Mouse (Mus musculus) ES-Bruce4 (cell line): ENCODE data around the gene Dr1. TPM values are rescaled to one million over a fixed set of nuclear protein-coding genes. Genes with fewer than 3 reads are reported as not detected.

Experiments
- H3K27ac ChIP-seq: 2 replicates; pipeline ENCODE4 v1.5.1; 2012; ENCODE audit warnings: low read length, inconsistent platforms; ENCODE audit not compliant: insufficient read depth
- H3K27me3 ChIP-seq: 2 replicates; pipeline ENCODE4 v1.6.1; 2012; ENCODE audit warnings: mild to moderate bottlenecking, low read length, inconsistent platforms; ENCODE audit not compliant: control insufficient read depth, poor library complexity, insufficient read depth, severe bottlenecking
- H3K36me3 ChIP-seq: 2 replicates; pipeline ENCODE4 v1.6.1; 2012; ENCODE audit warnings: inconsistent platforms, mild to moderate bottlenecking, low read length, moderate library complexity; ENCODE audit not compliant: control insufficient read depth, poor library complexity, insufficient read depth, severe bottlenecking
- H3K4me1 ChIP-seq: one replicate; pipeline ENCODE4 v1.8.1; 2011; ENCODE audit warnings: low read length; ENCODE audit not compliant: control insufficient read depth, insufficient read depth
- H3K4me3 ChIP-seq: 2 replicates; pipeline ENCODE4 v1.5.1; 2011; ENCODE audit warnings: low read depth, mild to moderate bottlenecking, low read length
- H3K9ac ChIP-seq: 2 replicates; pipeline ENCODE4 v1.6.1; 2012; ENCODE audit warnings: low read depth, mild to moderate bottlenecking, inconsistent platforms; ENCODE audit not compliant: poor library complexity, severe bottlenecking
- H3K9me3 ChIP-seq: replicated peaks from 2 replicates; pipeline ENCODE4 v1.6.1; 2012; ENCODE audit warnings: mild to moderate bottlenecking, low read length, inconsistent platforms; ENCODE audit not compliant: control insufficient read depth, poor library complexity, insufficient read depth, severe bottlenecking
- CTCF ChIP-seq: IDR thresholded peaks from one replicate; pipeline ENCODE4 v1.8.1; 2011; ENCODE audit warnings: low read depth, low read length
- EP300 ChIP-seq: IDR thresholded peaks from 2 replicates; pipeline ENCODE4 v1.6.1; 2011; ENCODE audit warnings: low read depth, low read length; ENCODE audit not compliant: insufficient read depth
- POLR2A ChIP-seq: IDR thresholded peaks from one replicate; pipeline ENCODE4 v1.8.1; 2011; ENCODE audit warnings: low read length; ENCODE audit not compliant: insufficient read depth
- polyA plus RNA-seq: library from polyadenylated mRNA; stranded (reverse); fragments of >200 nt; gene quantifications from 2 replicates; pipeline ENCODE4 v1.2.4, GENCODE M21; 2011; ENCODE audit warnings: low read depth; ENCODE audit not compliant: missing spikeins, insufficient read depth, insufficient read length

The Dr1 gene
- polyA plus RNA-seq, 1 experiment: 44.7 TPM

DNA sequence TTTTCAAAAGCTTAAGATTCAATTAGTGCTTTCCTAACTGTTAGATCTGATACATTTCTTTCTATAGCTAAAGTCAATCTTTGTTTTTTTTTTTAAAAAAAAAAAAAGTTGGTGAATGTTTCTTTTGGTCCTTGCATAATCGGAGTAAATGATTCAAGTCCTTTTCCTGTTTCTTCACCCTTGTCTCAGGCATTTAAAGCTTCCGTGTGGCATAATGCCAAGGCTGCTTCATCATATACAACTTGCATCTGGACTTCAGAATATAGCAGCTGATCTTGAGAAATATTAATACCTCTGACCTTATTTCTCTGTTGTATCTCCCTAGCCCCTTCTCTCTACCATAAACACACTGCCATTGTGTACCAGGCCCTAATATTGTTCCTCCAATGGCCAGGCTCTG, 18.3 kb downstream of the Dr1 start:
- Histone ChIP-seq H3K9me3 (peaks cover 11% of the 10 kb centered on the region; the same call in 1 of the 2 replicates), H3K9ac (no peak overlapping the region), H3K27ac (no peak overlapping the region), H3K36me3 (no peaks in the 10 kb centered on the region), H3K4me1 (no peaks in the 10 kb centered on the region), H3K4me3 (no peak overlapping the region), H3K27me3 (no peaks in the 10 kb centered on the region)
- TF ChIP-seq POLR2A (no peak), CTCF (no peak), EP300 (no peak)

- Histone ChIP-seq H3K9ac (no peak overlapping the region), H3K4me1 (no peaks in the 10 kb centered on the region), H3K27ac (no peak overlapping the region), H3K4me3 (no peak overlapping the region), H3K36me3 (no peaks in the 10 kb centered on the region), H3K9me3 (no peaks in the 10 kb centered on the region), H3K27me3 (no peaks in the 10 kb centered on the region; the same call in 1 of the 2 replicates)
- TF ChIP-seq CTCF (no peak), EP300 (no peak), POLR2A (no peak)
These were observed 32.9 kb downstream of the Dr1 start for GRCm38 (mm10) chr5:108301567-108301966.

DNA sequence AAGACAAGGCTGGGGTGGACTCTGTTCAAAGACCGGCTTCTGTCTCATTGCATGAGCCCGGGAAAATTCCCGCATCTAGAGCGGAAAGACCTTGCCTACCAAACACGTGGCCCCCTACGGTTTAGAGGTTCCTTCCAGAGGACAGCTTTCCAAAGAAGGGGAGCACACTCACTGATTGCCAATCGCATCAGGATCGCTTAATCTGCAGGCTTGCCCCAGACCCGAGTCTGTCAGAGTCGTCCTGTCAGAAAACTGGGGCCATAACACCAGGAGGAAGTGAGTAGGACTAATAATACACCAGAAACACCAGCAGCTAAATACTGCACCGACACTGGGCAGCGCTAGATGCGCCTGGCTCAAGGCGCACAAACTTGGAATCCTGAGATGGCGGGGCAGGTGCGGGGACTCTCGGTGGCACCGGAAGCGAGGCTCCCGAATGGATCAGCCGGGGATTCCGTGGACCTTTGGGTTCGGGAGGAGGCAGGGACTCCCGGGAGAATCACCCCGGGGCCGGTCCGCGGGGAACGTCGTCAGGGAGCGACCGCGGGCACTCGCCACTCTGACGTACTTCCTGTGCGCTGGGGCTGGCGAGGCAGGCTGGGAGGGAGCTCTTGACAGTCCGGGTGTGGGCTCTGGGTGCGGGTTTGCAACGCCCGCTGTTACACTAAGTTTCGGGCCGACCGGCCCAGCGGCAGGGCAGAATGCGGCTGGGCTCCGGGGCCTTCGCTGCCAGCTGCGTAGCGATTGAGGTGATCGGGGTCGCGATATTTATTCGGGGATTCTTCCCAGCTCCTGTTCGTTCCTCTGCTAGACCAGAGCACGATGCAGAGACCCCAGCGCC, 43.7 kb downstream of the Dr1 start, which contains the start of gene Pigg:
Gene Pigg, plus strand, starts transcription at position 386 of the 841 bp plus-strand sequence.
- Histone ChIP-seq H3K4me1 (no peaks in the 10 kb centered on the region), H3K27me3 (no peaks in the 10 kb centered on the region), H3K4me3 (peak within 1 kb of the TSS; percentile 90), H3K36me3 (no peaks in the 10 kb centered on the region), H3K9me3 (no peaks in the 10 kb centered on the region), H3K9ac (peak within 1 kb of the TSS; percentile 65), H3K27ac (peak within 1 kb of the TSS; percentile 59)
- TF ChIP-seq POLR2A (peak; percentile 37), EP300 (peak; percentile 37; the same call in 1 of the 2 replicates), CTCF (no peak)

DNA sequence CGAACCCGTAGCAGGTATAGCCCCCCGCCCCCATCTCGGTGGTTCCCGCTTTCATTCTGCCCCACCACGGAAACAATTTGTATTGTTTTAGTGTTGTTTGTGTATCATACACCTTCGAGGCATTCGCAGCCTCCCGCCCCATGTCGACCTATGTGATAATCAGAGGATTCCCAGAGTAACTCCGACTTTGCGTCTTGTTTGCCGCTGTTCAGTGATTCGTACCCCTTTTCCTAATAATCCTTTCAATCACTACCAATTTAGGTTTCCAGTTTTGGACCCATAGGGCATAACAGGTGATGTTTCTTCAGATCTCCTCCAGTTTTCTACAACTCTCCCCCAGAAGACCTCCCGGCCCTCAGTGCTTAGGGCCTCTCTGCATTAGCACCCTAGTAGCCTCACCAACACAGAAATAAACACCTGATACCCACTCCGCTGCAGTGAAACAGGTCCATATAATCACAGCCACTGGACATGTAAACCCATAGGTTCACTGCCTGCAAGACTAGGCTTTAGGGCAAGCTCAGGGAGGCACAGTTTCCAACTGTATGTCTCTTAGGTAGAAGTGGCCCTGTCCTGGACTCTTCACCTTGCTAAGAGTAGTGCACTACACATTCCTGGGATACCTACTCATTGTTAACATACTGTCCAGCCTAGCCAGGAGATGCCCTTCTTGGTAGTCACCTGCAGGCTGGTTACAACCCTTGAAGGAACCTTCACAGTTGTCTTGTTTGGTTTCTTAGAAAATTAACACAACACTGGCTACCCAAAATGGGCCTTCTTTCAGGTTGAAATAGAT, 44.6 kb downstream of the Dr1 start:
- peak overlapping the region; percentile 65 for H3K9ac ChIP-seq
- H3K36me3 ChIP-seq: no peaks in the 10 kb centered on the region
- H3K9me3 ChIP-seq: no peaks in the 10 kb centered on the region
- H3K27ac ChIP-seq: no peak overlapping the region
- H3K4me1 ChIP-seq: no peaks in the 10 kb centered on the region
- no peaks in the 10 kb centered on the region for H3K27me3 ChIP-seq
- peak overlapping the region; percentile 90 for H3K4me3 ChIP-seq
- no peak for TF ChIP-seq POLR2A
- no peak for TF ChIP-seq CTCF
- TF ChIP-seq EP300: no peak

Other genes with a start within 250 kb of the Dr1 start
- gene Mtf2, start 203.2 kb upstream of the Dr1 start, polyA plus RNA-seq: 216 and 257 TPM in 2 replicates
- 34.3 and 37.0 TPM in 2 replicates for gene Tmed5, start 136.3 kb upstream of the Dr1 start, polyA plus RNA-seq
- gene Ccdc18, start 136.0 kb upstream of the Dr1 start, polyA plus RNA-seq: 45.3 and 50.2 TPM in 2 replicates
- gene Pigg, start 43.7 kb downstream of the Dr1 start, polyA plus RNA-seq: 8.7 and 10.0 TPM in 2 replicates
- not detected in 2 replicates for gene Gm42517, start 99.0 kb downstream of the Dr1 start, polyA plus RNA-seq
- not detected in 2 replicates for gene Pde6b, start 119.5 kb downstream of the Dr1 start, polyA plus RNA-seq
- gene Atp5k, start 165.6 kb downstream of the Dr1 start, polyA plus RNA-seq: 233 and 261 TPM in 2 replicates
- gene Mfsd7a, start 180.0 kb downstream of the Dr1 start, polyA plus RNA-seq: 0.62 and 0.63 TPM in 2 replicates
- 104 and 111 TPM in 2 replicates for gene Pcgf3, start 192.3 kb downstream of the Dr1 start, polyA plus RNA-seq